Mouse (Mus musculus) embryonic facial prominence, embryonic 14.5 days (tissue): ENCODE measurements around the gene Snx1. TPM values are rescaled to one million over a fixed set of nuclear protein-coding genes. Genes with fewer than 3 reads are reported as not detected.

Experiments used
- ATAC-seq: fragments of 200-750 bp; cut with Nextera tagmentation; 2 replicates; pipeline ENCODE4 v1.8.0; 2017; ENCODE audit warnings: low read depth, moderate number of reproducible peaks, moderate TSS enrichment
- DNase-seq: peaks from one replicate; pipeline ENCODE4 v3.0.0-alpha.2; 2015; ENCODE audit warnings: low spot score
- H3K27ac ChIP-seq: fragments of 300-500 bp; sonication (generic); replicated peaks from 2 replicates; pipeline ENCODE4 v1.5.1; 2014; ENCODE audit warnings: low read depth, mild to moderate bottlenecking, low read length, moderate library complexity
- H3K27me3 ChIP-seq: fragments of 300-500 bp; sonication (generic); replicated peaks from 2 replicates; pipeline ENCODE4 v1.6.1; 2014; ENCODE audit warnings: low read length; ENCODE audit not compliant: control insufficient read depth, insufficient read depth
- H3K36me3 ChIP-seq: fragments of 300-500 bp; sonication (generic); 2 replicates; pipeline ENCODE4 v1.6.1; 2014; ENCODE audit warnings: low read length, mixed read lengths; ENCODE audit not compliant: control insufficient read depth, insufficient read depth
- H3K4me1 ChIP-seq: fragments of 300-500 bp; sonication (generic); 2 replicates; pipeline ENCODE4 v1.6.1; 2014; ENCODE audit warnings: antibody characterized with exemption, low read length; ENCODE audit not compliant: control insufficient read depth, insufficient read depth
- H3K4me2 ChIP-seq: fragments of 300-500 bp; sonication (generic); 2 replicates; pipeline ENCODE4 v1.6.1; 2014; ENCODE audit warnings: low read depth, mild to moderate bottlenecking, low read length, moderate library complexity, mixed read lengths
- H3K4me3 ChIP-seq: fragments of 300-500 bp; sonication (generic); 2 replicates; pipeline ENCODE4 v1.5.1; 2014; ENCODE audit warnings: low read depth, mild to moderate bottlenecking, low read length
- H3K9ac ChIP-seq: fragments of 300-500 bp; sonication (generic); 2 replicates; pipeline ENCODE4 v1.6.1; 2014; ENCODE audit warnings: low read depth, mild to moderate bottlenecking, low read length, moderate library complexity, mixed read lengths
- H3K9me3 ChIP-seq: fragments of 300-500 bp; sonication (generic); 2 replicates; pipeline ENCODE4 v1.6.1; 2016; ENCODE audit warnings: low read length; ENCODE audit not compliant: control insufficient read depth
- WGBS: fragments of 180-500 bp; shearing (Covaris S2); extraction: QIAGEN DNeasy Blood & Tissue Kit; methylation state at CpG from one replicate; pipeline ENCODE4 v1.1.7; 2014; 5-methylcytosine and 5-hydroxymethylcytosine counted together
- polyA plus RNA-seq: library from polyadenylated mRNA; unstranded; fragments of >200 nt; fragmentation: Nextera tagmentation; extraction: Ambion mirVana; gene quantifications from 2 replicates; pipeline ENCODE4 v1.2.1, GENCODE M21; 2014

Snx1 gene
- polyA plus RNA-seq, 1 experiment from 2014 or later: 139 TPM

DNA sequence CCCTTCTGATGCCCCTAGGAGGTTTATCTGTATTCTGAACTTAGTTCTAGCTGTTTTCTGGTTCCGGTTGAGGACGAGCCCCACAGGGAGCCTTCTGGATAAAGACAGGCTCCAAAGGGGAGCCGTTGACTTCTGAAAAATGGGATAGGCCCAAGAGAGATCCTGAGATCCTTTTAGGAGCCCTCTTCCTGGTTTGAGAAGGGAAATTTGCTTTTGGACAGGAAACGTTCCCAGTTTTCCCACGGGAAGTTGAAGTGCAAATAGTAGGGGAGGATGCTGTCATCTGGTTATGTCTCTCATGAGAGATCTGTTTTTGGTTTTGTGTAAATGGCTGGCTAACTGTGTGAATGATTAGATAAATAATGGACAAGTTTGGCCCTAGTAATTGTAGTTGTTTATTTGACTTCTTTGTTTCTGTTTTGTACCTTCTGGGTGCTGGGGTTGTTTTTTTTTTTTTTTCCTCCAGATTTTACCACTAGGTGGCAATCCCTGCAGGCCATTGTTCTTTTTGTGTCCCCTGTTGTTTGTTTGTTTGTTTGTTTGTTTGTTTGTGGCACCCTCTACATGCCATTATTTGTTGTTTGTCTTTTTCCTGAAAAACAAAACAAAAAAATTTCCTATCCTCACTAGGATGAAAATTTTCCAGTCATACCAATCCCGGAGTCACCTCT lies 76.3 kb downstream of the Snx1 start:
- Histone ChIP-seq H3K4me1 (no peaks in the 10 kb centered on the region), H3K4me3 (no peak overlapping the region)
- 62% methylated on average over 6 of the region's 6 CpGs for WGBS

DNA sequence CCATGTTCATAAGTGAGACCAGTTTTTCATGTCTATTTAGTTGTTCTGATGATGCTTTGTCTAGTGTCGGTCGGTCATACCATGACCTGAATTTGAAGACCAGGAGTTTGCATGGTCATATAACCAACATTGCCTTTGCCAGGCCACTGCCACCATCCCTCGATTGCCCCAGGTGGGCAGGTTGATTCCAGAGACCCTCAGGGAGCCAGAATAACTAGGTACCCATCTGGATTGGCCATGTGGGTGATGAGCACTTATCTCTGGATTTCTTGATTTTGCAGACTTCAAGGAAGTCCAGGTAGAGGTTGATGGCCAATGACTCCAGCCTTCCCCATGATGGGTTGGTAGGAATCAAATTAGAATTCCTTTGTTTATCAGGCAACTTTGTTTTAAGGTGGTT lies 83.1 kb downstream of the Snx1 start:
- Histone ChIP-seq H3K4me3 (no peak overlapping the region), H3K4me1 (no peaks in the 10 kb centered on the region), H3K4me2 (no peak overlapping the region), H3K27me3 (no peaks in the 10 kb centered on the region), H3K36me3 (peaks cover 30% of the 10 kb centered on the region), H3K9ac (no peak overlapping the region), H3K27ac (no peak overlapping the region), H3K9me3 (no peaks in the 10 kb centered on the region)
- DNase-seq (no peak), ATAC-seq (no peak)
- whole genome bisulfite sequencing: 97% methylated on average over 3 of the region's 3 CpGs

More for the DNA sequence above, 76.3 kb downstream of the Snx1 start:
- Histone ChIP-seq H3K36me3 (0 out of 2 replicates have a peak, but pooled peaks cover 1% of the 10 kb centered on the region), H3K27ac (no peak overlapping the region), H3K9ac (no peak overlapping the region), H3K4me2 (no peak overlapping the region), H3K9me3 (no peaks in the 10 kb centered on the region), H3K27me3 (no peaks in the 10 kb centered on the region)
- no peak for DNase-seq
- ATAC-seq: no peak

GRCm38 (mm10) chr9:66042331-66042730 lies 84.1 kb downstream of the Snx1 start:
- Histone ChIP-seq H3K9ac (no peak overlapping the region), H3K36me3 (peaks cover 33% of the 10 kb centered on the region), H3K27ac (no peak overlapping the region), H3K4me1 (no peaks in the 10 kb centered on the region), H3K9me3 (no peaks in the 10 kb centered on the region), H3K4me3 (no peak overlapping the region), H3K27me3 (no peaks in the 10 kb centered on the region), H3K4me2 (no peak overlapping the region)
- WGBS: 72% methylated on average over 4 of the region's 4 CpGs
- DNase-seq: no peak
- ATAC-seq: no peak

GRCm38 (mm10) chr9:66040801-66041200 lies 85.6 kb downstream of the Snx1 start:
- ATAC-seq (no peak), DNase-seq (no peak)
- no peak overlapping the region for H3K9ac ChIP-seq
- H3K9me3 ChIP-seq: no peaks in the 10 kb centered on the region
- H3K27me3 ChIP-seq: no peaks in the 10 kb centered on the region
- H3K4me2 ChIP-seq: no peak overlapping the region
- 83% methylated on average over 3 of the region's 3 CpGs for WGBS
- no peak overlapping the region for H3K4me3 ChIP-seq
- peaks cover 33% of the 10 kb centered on the region for H3K36me3 ChIP-seq
- H3K4me1 ChIP-seq: no peaks in the 10 kb centered on the region
- no peak overlapping the region for H3K27ac ChIP-seq

DNA sequence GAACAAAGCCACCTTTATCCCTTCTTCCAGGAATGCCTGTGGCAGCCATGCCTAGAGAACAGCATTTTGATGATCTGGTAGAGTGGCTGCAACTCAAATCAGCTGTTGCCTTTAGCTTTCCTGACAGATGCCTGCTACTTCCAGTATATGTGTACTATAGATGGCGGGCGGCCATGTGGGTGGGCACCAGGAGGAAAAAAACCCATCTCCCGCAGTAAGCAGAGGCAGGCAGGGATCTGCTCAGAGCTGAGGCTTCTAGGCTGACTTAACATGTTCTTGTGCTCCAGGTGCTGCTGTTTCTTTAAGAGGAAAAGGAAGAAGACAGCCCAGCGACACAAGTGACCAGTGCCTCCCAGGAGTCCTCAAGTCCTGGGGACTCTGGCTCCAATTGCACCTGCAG lies 87.1 kb downstream of the Snx1 start:
- Histone ChIP-seq H3K4me1 (no peaks in the 10 kb centered on the region), H3K9me3 (no peaks in the 10 kb centered on the region), H3K4me3 (no peak overlapping the region), H3K27me3 (no peaks in the 10 kb centered on the region), H3K4me2 (no peak overlapping the region), H3K9ac (no peak overlapping the region), H3K27ac (no peak overlapping the region), H3K36me3 (peaks cover 34% of the 10 kb centered on the region)
- ATAC-seq (no peak), DNase-seq (no peak)
- 75% methylated on average over 4 of the region's 4 CpGs for WGBS

DNA sequence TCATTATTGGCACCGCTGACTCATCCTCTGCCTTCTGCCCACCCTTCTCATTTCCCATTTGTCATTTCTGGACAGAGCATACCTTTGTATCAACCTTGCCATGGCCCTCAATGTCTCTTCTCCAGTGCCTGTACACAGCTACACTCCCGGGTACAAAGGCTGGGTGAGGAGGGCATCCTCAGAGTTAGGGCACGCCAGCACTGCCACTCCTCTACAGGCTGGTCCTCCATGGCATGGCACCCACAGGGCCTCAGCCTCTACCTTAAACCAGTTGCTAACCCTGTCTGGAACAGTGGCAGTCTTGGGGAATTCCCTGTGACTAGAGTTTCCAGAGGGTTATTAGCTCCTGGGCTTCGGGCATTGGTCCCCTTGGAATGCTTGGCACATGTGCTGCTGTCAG lies 87.8 kb downstream of the Snx1 start:
- DNase-seq (no peak), ATAC-seq (no peak)
- Histone ChIP-seq H3K9me3 (no peaks in the 10 kb centered on the region), H3K9ac (no peak overlapping the region), H3K4me2 (no peak overlapping the region), H3K27ac (no peak overlapping the region), H3K4me3 (no peak overlapping the region), H3K27me3 (no peaks in the 10 kb centered on the region), H3K36me3 (peaks cover 39% of the 10 kb centered on the region), H3K4me1 (no peaks in the 10 kb centered on the region)
- 95% methylated on average over 4 of the region's 4 CpGs for WGBS

Other genes with a start within 250 kb of the Snx1 start
- 106 and 114 TPM in 2 replicates for gene Pclaf, start 236.3 kb downstream of the Snx1 start, polyA plus RNA-seq
- gene Trip4, start 217.8 kb downstream of the Snx1 start, polyA plus RNA-seq: 26.3 and 34.6 TPM in 2 replicates
- gene Csnk1g1, start 217.7 kb downstream of the Snx1 start, polyA plus RNA-seq: 17.3 and 17.7 TPM in 2 replicates
- gene Ppib, start 66.4 kb downstream of the Snx1 start, polyA plus RNA-seq: 801 and 834 TPM in 2 replicates
- gene Snx22, start 56.9 kb downstream of the Snx1 start, polyA plus RNA-seq: 3.4 and 4.1 TPM in 2 replicates
- 112 and 119 TPM in 2 replicates for gene Ciao2a, start within 50 bp of the Snx1 start, polyA plus RNA-seq
- 10.6 and 14.3 TPM in 2 replicates for gene Dapk2, start 31.6 kb upstream of the Snx1 start, polyA plus RNA-seq
- 20.0 and 22.6 TPM in 2 replicates for gene Herc1, start 223.9 kb upstream of the Snx1 start, polyA plus RNA-seq